Mouse (Mus musculus) T-helper 1 cell (primary cell): ENCODE results near the gene Grin1.

ENCODE experiments used
- in situ Hi-C: fragments of 300-600 bp; cut with MboI, MseI; formaldehyde crosslinking; loops from one replicate; pipeline ENCODE4 v1.15.1; 2025; ENCODE audit warnings: high pct_unique_total_duplicates

The Grin1 gene

GRCm38 (mm10) chr2:25287927-25288649 lies 30.9 kb downstream of the Grin1 start, which contains the start of gene Tmem210:
Gene Tmem210, plus strand, starts transcription at chr2:25288145.
- in situ Hi-C loops, result no loop called here

GRCm38 (mm10) chr2:25286837-25287636 lies 31.9 kb downstream of the Grin1 start:
- in situ Hi-C loops, result no loop called here

- in situ Hi-C loops, result no loop called here
Observed at GRCm38 (mm10) chr2:25286314-25286713, 32.7 kb downstream of the Grin1 start.

GRCm38 (mm10) chr2:25285551-25285950 lies 33.4 kb downstream of the Grin1 start:
- in situ Hi-C loops, result no loop called here

- in situ Hi-C loops, result no loop called here
Observed at GRCm38 (mm10) chr2:25278928-25279882, 39.8 kb downstream of the Grin1 start.

- in situ Hi-C loops, result loop anchor here (5.0 kb wide), 1 partner anchor 44 kb away; the partner anchor contains the start of gene Grin1
Observed at GRCm38 (mm10) chr2:25273010-25273409, 46.0 kb downstream of the Grin1 start.

- in situ Hi-C loops, result loop anchor here (5.0 kb wide), 1 partner anchor 45 kb away; the partner anchor contains the start of gene Grin1
Observed at GRCm38 (mm10) chr2:25272515-25272914, 46.5 kb downstream of the Grin1 start.

- in situ Hi-C loops, result loop anchor here (5.0 kb wide), 1 partner anchor 45 kb away; the partner anchor contains the start of gene Grin1
Observed at GRCm38 (mm10) chr2:25271827-25272511, 47.0 kb downstream of the Grin1 start, which contains the start of the genes Ssna1 and Anapc2. Gene Ssna1, minus strand, starts transcription at chr2:25272438. Gene Anapc2, plus strand, starts transcription at chr2:25272478.

GRCm38 (mm10) chr2:25267746-25268309 lies 51.2 kb downstream of the Grin1 start:
- in situ Hi-C loops, result no loop called here

GRCm38 (mm10) chr2:25267241-25267640 lies 51.7 kb downstream of the Grin1 start:
- in situ Hi-C loops, result no loop called here

GRCm38 (mm10) chr2:25266720-25267119 lies 52.3 kb downstream of the Grin1 start:
- in situ Hi-C loops, result no loop called here

- in situ Hi-C loops, result no loop called here
Observed at GRCm38 (mm10) chr2:25265897-25266656, 52.9 kb downstream of the Grin1 start.

- in situ Hi-C loops, result no loop called here
Observed at GRCm38 (mm10) chr2:25264851-25265250, 54.1 kb downstream of the Grin1 start.

GRCm38 (mm10) chr2:25264286-25264660 lies 54.7 kb downstream of the Grin1 start:
- in situ Hi-C loops, result no loop called here

GRCm38 (mm10) chr2:25263623-25264285 lies 55.2 kb downstream of the Grin1 start:
- in situ Hi-C loops, result no loop called here

- in situ Hi-C loops, result no loop called here
Observed at GRCm38 (mm10) chr2:25262795-25263622, 56.0 kb downstream of the Grin1 start.

GRCm38 (mm10) chr2:25262291-25262767 lies 56.7 kb downstream of the Grin1 start, which contains the start of gene Tprn:
Gene Tprn, plus strand, starts transcription at chr2:25262618.
- in situ Hi-C loops, result no loop called here

- in situ Hi-C loops, result no loop called here
Observed at GRCm38 (mm10) chr2:25261870-25262269, 57.1 kb downstream of the Grin1 start.
